In genomic region chr13:95810796-95811195, GRCm38 (mm10) we compare ENCODE assay signal across 11 mouse cellular contexts.
"Had no signal": no experiment of that assay in that cellular context is flagged by ENCODE, and none has a peak within 500 bp of the region (broad histone marks: within the 10 kb centered on the region; RNA-seq: fewer than 3 reads in every experiment).

No protein-coding gene starts in this region.

- DNase-seq: kidney, adult 11 months; kidney, adult 9 months; kidney, postnatal 36 days; left cerebral cortex, postnatal 4 days; lung, embryonic 14.5 days; lung, postnatal 10 days; lung, postnatal 4 days; midbrain, embryonic 14.5 days; right cerebral cortex, adult 18-20 months; right cerebral cortex, postnatal 4 days; thymus, postnatal 4 days had no signal
